Mouse (Mus musculus) T-cell, adult 66 days (primary cell): ENCODE results near the gene Tspoap1. TPM values are rescaled to one million over a fixed set of nuclear protein-coding genes. Genes with fewer than 3 reads are reported as not detected.

Experiments used
- total RNA-seq, 2 experiments: library from RNA; stranded (reverse); gene quantifications; 3 replicates in 1 of 2; 4 replicates in 1 of 2; pipeline ENCODE4 v1.2.4; 2023

Gene Tspoap1
- 1 to 10 TPM; 4.4 to 7.1 TPM for total RNA-seq

GRCm38 (mm10) chr11:87760301-87761081 lies at the start of gene Tspoap1:
Tspoap1 (plus strand) TSS chr11:87760541.

GRCm38 (mm10) chr11:87737175-87737740 lies 23.1 kb upstream of the Tspoap1 start, which contains the start of gene Supt4a:
Supt4a (plus strand) TSS chr11:87737552.

GRCm38 (mm10) chr11:87793460-87793859 lies 33.1 kb downstream of the Tspoap1 start, which contains the start of gene Mpo:
Mpo (plus strand) TSS chr11:87793581.

GRCm38 (mm10) chr11:87828239-87828900 lies 68.0 kb downstream of the Tspoap1 start, which contains the start of gene Lpo:
Lpo (minus strand) TSS chr11:87828289.

Other genes with a start within 250 kb of the Tspoap1 start
- gene Gm11492, start 193.9 kb upstream of the Tspoap1 start, total RNA-seq = not detected
- 1 to 10 TPM; 1.5 to 4.0 TPM for gene Sept4, start 191.6 kb upstream of the Tspoap1 start, total RNA-seq
- 10 to 100 TPM; 24.7 to 26.3 TPM for gene Mtmr4, start 168.4 kb upstream of the Tspoap1 start, total RNA-seq
- gene Hsf5, start 143.4 kb upstream of the Tspoap1 start, total RNA-seq = under 1 TPM in 1 of 2 experiments, not detected in 1; 0.12 TPM
- 1 to 10 TPM; 6.7 TPM for gene Rnf43, start 97.8 kb upstream of the Tspoap1 start, total RNA-seq
- gene Supt4a, start 23.0 kb upstream of the Tspoap1 start, total RNA-seq = 100 to 1,000 TPM; 157 to 160 TPM
- 1 to 10 TPM in 1 of 2 experiments, under 1 TPM in 1; 0.24 to 1.1 TPM for gene Mpo, start 33.0 kb downstream of the Tspoap1 start, total RNA-seq
- gene Lpo, start 67.7 kb downstream of the Tspoap1 start, total RNA-seq = not detected
- gene Mks1, start 92.7 kb downstream of the Tspoap1 start, total RNA-seq = 10 to 100 TPM; 10.7 to 16.2 TPM
- not detected for gene Epx, start 115.0 kb downstream of the Tspoap1 start, total RNA-seq
- not detected for gene Olfr462, start 131.7 kb downstream of the Tspoap1 start, total RNA-seq
- not detected for gene Olfr463, start 136.8 kb downstream of the Tspoap1 start, total RNA-seq
- gene Olfr464, start 160.4 kb downstream of the Tspoap1 start, total RNA-seq = not detected
- 10 to 100 TPM; 26.0 to 30.6 TPM for gene Dynll2, start 227.0 kb downstream of the Tspoap1 start, total RNA-seq